Mouse (Mus musculus): Measurements from ENCODE around the gene Pdzd4. TPM values are rescaled to one million over a fixed set of nuclear protein-coding genes. Genes with fewer than 3 reads are reported as not detected.
A peak's percentile ranks its signal among the peaks of the same experiment; 100 is the strongest.

Pdzd4 gene
- polyA plus RNA-seq (2012; rRNA removed), result 86.2 and 93.6 TPM in 2 replicates

GRCm38 (mm10) chrX:73824185-73825151, at the start of gene Pdzd4:
TSS of gene Pdzd4 (minus strand) at chrX:73824969.
- TF ChIP-seq POLR2A (IDR thresholded peaks at IDR 0.05; ENCODE audit: extremely low read depth, insufficient read depth, low read length), result no peak
- TF ChIP-seq CTCF (IDR thresholded peaks at IDR 0.05; ENCODE audit: extremely low read depth, insufficient read depth, low read length), result no peak
- peak within 1 kb of the TSS; percentile 81 for H3K4me3 ChIP-seq (ENCODE audit: insufficient read depth, low read length)
- peak within 1 kb of the TSS; percentile 98 for H3K27ac ChIP-seq (ENCODE audit: insufficient read depth, low read length)
- H3K4me1 ChIP-seq (ENCODE audit: control insufficient read depth, insufficient read depth, low read length), result no peaks in the 10 kb centered on the region

GRCm38 (mm10) chrX:73871956-73872355, 47.2 kb upstream of the Pdzd4 start:
- Histone ChIP-seq H3K27ac (ENCODE audit: insufficient read depth, low read length) (no peak overlapping the region), H3K4me3 (ENCODE audit: insufficient read depth, low read length) (no peak overlapping the region)

GRCm38 (mm10) chrX:73871474-73871873, 46.7 kb upstream of the Pdzd4 start:
- TF ChIP-seq CTCF (IDR thresholded peaks at IDR 0.05; ENCODE audit: extremely low read depth, insufficient read depth, low read length) (no peak), POLR2A (IDR thresholded peaks at IDR 0.05; ENCODE audit: extremely low read depth, insufficient read depth, low read length) (no peak)
- Histone ChIP-seq H3K4me1 (ENCODE audit: control insufficient read depth, insufficient read depth, low read length) (peaks cover 2% of the 10 kb centered on the region; the same call in 1 of the 2 replicates), H3K4me3 (ENCODE audit: insufficient read depth, low read length) (no peak overlapping the region), H3K27ac (ENCODE audit: insufficient read depth, low read length) (no peak overlapping the region)

More at GRCm38 (mm10) chrX:73871956-73872355, 47.2 kb upstream of the Pdzd4 start:
- TF ChIP-seq CTCF (IDR thresholded peaks at IDR 0.05; ENCODE audit: extremely low read depth, insufficient read depth, low read length) (no peak), POLR2A (IDR thresholded peaks at IDR 0.05; ENCODE audit: extremely low read depth, insufficient read depth, low read length) (no peak)
- H3K4me1 ChIP-seq (ENCODE audit: control insufficient read depth, insufficient read depth, low read length), result peaks cover 2% of the 10 kb centered on the region; the same call in 1 of the 2 replicates

- no peak for TF ChIP-seq POLR2A (IDR thresholded peaks at IDR 0.05; ENCODE audit: extremely low read depth, insufficient read depth, low read length)
- TF ChIP-seq CTCF (IDR thresholded peaks at IDR 0.05; ENCODE audit: extremely low read depth, insufficient read depth, low read length), result no peak
- H3K4me1 ChIP-seq (ENCODE audit: control insufficient read depth, insufficient read depth, low read length), result peaks cover 2% of the 10 kb centered on the region
- no peak overlapping the region for H3K27ac ChIP-seq (ENCODE audit: insufficient read depth, low read length)
- no peak overlapping the region for H3K4me3 ChIP-seq (ENCODE audit: insufficient read depth, low read length)
Observed at GRCm38 (mm10) chrX:73869334-73869733, 44.6 kb upstream of the Pdzd4 start.

GRCm38 (mm10) chrX:73867852-73868251, 43.1 kb upstream of the Pdzd4 start:
- no peak for TF ChIP-seq POLR2A (IDR thresholded peaks at IDR 0.05; ENCODE audit: extremely low read depth, insufficient read depth, low read length)
- TF ChIP-seq CTCF (IDR thresholded peaks at IDR 0.05; ENCODE audit: extremely low read depth, insufficient read depth, low read length), result no peak
- H3K4me3 ChIP-seq (ENCODE audit: insufficient read depth, low read length), result no peak overlapping the region
- peaks cover 2% of the 10 kb centered on the region for H3K4me1 ChIP-seq (ENCODE audit: control insufficient read depth, insufficient read depth, low read length)
- H3K27ac ChIP-seq (ENCODE audit: insufficient read depth, low read length), result no peak overlapping the region

- no peak overlapping the region for H3K4me3 ChIP-seq (ENCODE audit: insufficient read depth, low read length)
- TF ChIP-seq CTCF (IDR thresholded peaks at IDR 0.05; ENCODE audit: extremely low read depth, insufficient read depth, low read length), result no peak
- TF ChIP-seq POLR2A (IDR thresholded peaks at IDR 0.05; ENCODE audit: extremely low read depth, insufficient read depth, low read length), result no peak
- no peak overlapping the region for H3K27ac ChIP-seq (ENCODE audit: insufficient read depth, low read length)
- H3K4me1 ChIP-seq (ENCODE audit: control insufficient read depth, insufficient read depth, low read length), result no peaks in the 10 kb centered on the region; the same call in 1 of the 2 replicates
Observed at GRCm38 (mm10) chrX:73867256-73867655, 42.5 kb upstream of the Pdzd4 start.

- TF ChIP-seq CTCF (IDR thresholded peaks at IDR 0.05; ENCODE audit: extremely low read depth, insufficient read depth, low read length), result no peak
- TF ChIP-seq POLR2A (IDR thresholded peaks at IDR 0.05; ENCODE audit: extremely low read depth, insufficient read depth, low read length), result no peak
- Histone ChIP-seq H3K27ac (ENCODE audit: insufficient read depth, low read length) (no peak overlapping the region), H3K4me1 (ENCODE audit: control insufficient read depth, insufficient read depth, low read length) (no peaks in the 10 kb centered on the region; the same call in 1 of the 2 replicates), H3K4me3 (ENCODE audit: insufficient read depth, low read length) (no peak overlapping the region)
Observed at GRCm38 (mm10) chrX:73864692-73865091, 39.9 kb upstream of the Pdzd4 start.

GRCm38 (mm10) chrX:73855087-73855408, 30.3 kb upstream of the Pdzd4 start:
- Histone ChIP-seq H3K4me3 (ENCODE audit: insufficient read depth, low read length) (no peak overlapping the region), H3K27ac (ENCODE audit: insufficient read depth, low read length) (no peak overlapping the region), H3K4me1 (ENCODE audit: control insufficient read depth, insufficient read depth, low read length) (no peaks in the 10 kb centered on the region)
- TF ChIP-seq CTCF (IDR thresholded peaks at IDR 0.05; ENCODE audit: extremely low read depth, insufficient read depth, low read length), result no peak
- no peak for TF ChIP-seq POLR2A (IDR thresholded peaks at IDR 0.05; ENCODE audit: extremely low read depth, insufficient read depth, low read length)

- no peak overlapping the region for H3K4me3 ChIP-seq (ENCODE audit: insufficient read depth, low read length)
- no peaks in the 10 kb centered on the region for H3K4me1 ChIP-seq (ENCODE audit: control insufficient read depth, insufficient read depth, low read length)
- H3K27ac ChIP-seq (ENCODE audit: insufficient read depth, low read length), result no peak overlapping the region
- TF ChIP-seq POLR2A (IDR thresholded peaks at IDR 0.05; ENCODE audit: extremely low read depth, insufficient read depth, low read length), result no peak
- no peak for TF ChIP-seq CTCF (IDR thresholded peaks at IDR 0.05; ENCODE audit: extremely low read depth, insufficient read depth, low read length)
Observed at GRCm38 (mm10) chrX:73854326-73855086, 29.7 kb upstream of the Pdzd4 start.
